Mouse (Mus musculus) myocyte (in vitro differentiated cells): ENCODE measurements at regions not wholly inside any gene's neighbourhood (a gene's known extent, or its start where the extent isn't known, plus 50 kb on each side); places are given as distances from the start of the nearest gene placed in this dataset.

Experiments used
- E2F4 ChIP-seq: IDR thresholded peaks from one replicate; pipeline ENCODE4 v1.6.1; 2011; ENCODE audit warnings: mild to moderate bottlenecking, control low read depth, moderate library complexity; ENCODE audit not compliant: insufficient read depth
- MAX ChIP-seq: IDR thresholded peaks from one replicate; pipeline ENCODE4 v1.6.1; 2011; ENCODE audit warnings: low read depth, mild to moderate bottlenecking, control low read depth
- MYOG ChIP-seq, 3 experiments: IDR thresholded peaks; one replicate each; pipeline ENCODE4 v1.6.1; 2011; ENCODE audit warnings: control low read depth in 2 of 3, low read depth in 2 of 3, mild to moderate bottlenecking in 2 of 3; ENCODE audit not compliant: insufficient read length in 2 of 3, control insufficient read depth in 1 of 3, insufficient read depth in 1 of 3
- POLR2A ChIP-seq: IDR thresholded peaks from one replicate; pipeline ENCODE4 v1.6.1; 2011; ENCODE audit warnings: low read depth, mild to moderate bottlenecking, control low read depth, moderate library complexity; ENCODE audit not compliant: insufficient read length
- POLR2AphosphoS2 ChIP-seq: IDR thresholded peaks from one replicate; pipeline ENCODE4 v1.6.1; 2011; ENCODE audit warnings: low read depth, control low read depth; ENCODE audit not compliant: insufficient read length
- REST ChIP-seq: IDR thresholded peaks from one replicate; pipeline ENCODE4 v1.6.1; 2011; ENCODE audit warnings: mild to moderate bottlenecking, control low read depth, moderate library complexity; ENCODE audit not compliant: insufficient read depth, insufficient read length
- TCF12 ChIP-seq: IDR thresholded peaks from one replicate; pipeline ENCODE4 v1.6.1; 2011; ENCODE audit warnings: mild to moderate bottlenecking, control low read depth; ENCODE audit not compliant: poor library complexity, insufficient read depth, severe bottlenecking
- TCF3 ChIP-seq: IDR thresholded peaks from one replicate; pipeline ENCODE4 v1.6.1; 2011; ENCODE audit warnings: low read depth, control low read depth; ENCODE audit not compliant: insufficient read length
- USF1 ChIP-seq: IDR thresholded peaks from one replicate; pipeline ENCODE4 v1.6.1; 2011; ENCODE audit warnings: low read depth, mild to moderate bottlenecking, control low read depth, moderate library complexity

GRCm38 (mm10) chr12:98050500-98050899, 208.8 kb downstream of the Galc start:
- TF ChIP-seq TCF3: no peak
- no peak for TF ChIP-seq POLR2A
- TF ChIP-seq POLR2AphosphoS2: no peak
- no peak for TF ChIP-seq USF1
- no peak for TF ChIP-seq TCF12
- TF ChIP-seq E2F4: no peak
- no peak for TF ChIP-seq MAX
- TF ChIP-seq MYOG (IDR thresholded peaks at IDR 0.05; ENCODE audit: control insufficient read depth in 1 of 3, insufficient read depth in 1 of 3, insufficient read length in 2 of 3, low read depth in 2 of 3): no peak
- TF ChIP-seq REST: no peak
